Mouse (Mus musculus): Measurements from ENCODE around the gene Dmpk.

GRCm38 (mm10) chr7:19053136-19053532, 30.5 kb upstream of the Dmpk start:
- no peak for TF ChIP-seq CTCF (IDR thresholded peaks at IDR 0.05; ENCODE audit: low read depth)
- TF ChIP-seq EP300 (IDR thresholded peaks at IDR 0.05; ENCODE audit: low read depth): no peak
